11 mouse cellular contexts compared by ENCODE assay signal in the genomic region with DNA sequence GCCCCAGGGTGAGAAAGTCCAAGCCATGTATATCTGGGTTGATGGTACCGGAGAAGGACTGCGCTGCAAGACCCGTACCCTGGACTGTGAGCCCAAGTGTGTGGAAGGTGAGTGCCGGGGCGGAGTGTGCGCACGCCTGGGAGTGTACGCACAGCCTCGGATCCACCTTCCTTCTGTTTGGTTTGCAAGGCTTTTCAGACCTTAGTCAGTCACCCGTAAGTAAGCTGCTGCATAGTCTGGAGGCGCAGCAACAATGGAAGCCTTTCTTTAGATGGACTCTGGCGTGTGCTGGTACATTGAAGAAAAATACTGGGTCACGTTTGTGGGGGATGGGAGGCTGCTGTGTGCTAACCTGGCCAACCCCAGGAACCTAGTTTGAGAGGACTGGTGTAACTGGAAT. TPM values are rescaled to one million over a fixed set of nuclear protein-coding genes. Genes with fewer than 3 reads are reported as not detected.
DNase-seq lines count a peak whose midpoint lies in the region; ATAC-seq and TF ChIP-seq lines count a peak whose summit lies in the region.
"Had no signal": no experiment of that assay in that cellular context is flagged by ENCODE, and none has a peak within 500 bp of the region (broad histone marks: within the 10 kb centered on the region; RNA-seq: fewer than 3 reads in every experiment).

No protein-coding gene starts in this region.

- no peak for TF ChIP-seq POLR2A in cerebellum, adult 2 months (IDR thresholded peaks at IDR 0.05; ENCODE audit: borderline replicate concordance, insufficient read depth, low read length)
- TF ChIP-seq POLR2A in cortical plate, adult 2 months (IDR thresholded peaks at IDR 0.05; ENCODE audit: extremely low read depth, insufficient read depth, low read length) = peak; percentile 18; the same call in 1 of the 2 replicates

- H3K27ac ChIP-seq in cerebellum, adult 2 months (ENCODE audit: insufficient read depth, low read length) = peak overlapping the region; percentile 15; the same call in 1 of the 2 replicates
- H3K27ac ChIP-seq in cortical plate, adult 2 months (ENCODE audit: insufficient read depth, low read length) = peak overlapping the region; percentile 70
- no peak overlapping the region for H3K27ac ChIP-seq in hindbrain, embryonic 11.5 days (ENCODE audit: low read depth, low read length)
- H3K27ac ChIP-seq in midbrain, embryonic 16.5 days (ENCODE audit: low read length) = no peak overlapping the region
- H3K27ac ChIP-seq: embryonic facial prominence, embryonic 13.5 days; kidney, embryonic 15.5 days; limb, embryonic 13.5 days had no signal

- TF ChIP-seq CTCF in cerebellum, adult 2 months (IDR thresholded peaks at IDR 0.05; ENCODE audit: borderline replicate concordance, insufficient read depth, low read depth, low read length) = no peak
- TF ChIP-seq CTCF in cortical plate, adult 2 months (IDR thresholded peaks at IDR 0.05; ENCODE audit: extremely low read depth, insufficient read depth, low read length) = no peak

- ATAC-seq in hindbrain, embryonic 11.5 days (ENCODE audit: low FRiP score) = no peak
- no peak for ATAC-seq in midbrain, embryonic 16.5 days
- ATAC-seq in cerebellum, adult (ENCODE audit: insufficient number of reproducible peaks, low FRiP score, low TSS enrichment) = no peak

- H3K27me3 ChIP-seq in cerebellum, adult 2 months (ENCODE audit: control insufficient read depth, insufficient read depth, low read length) = no peaks in the 10 kb centered on the region
- H3K27me3 ChIP-seq in hindbrain, embryonic 11.5 days (ENCODE audit: control insufficient read depth, insufficient read depth, low read length) = no peaks in the 10 kb centered on the region
- no peaks in the 10 kb centered on the region for H3K27me3 ChIP-seq in midbrain, embryonic 16.5 days (ENCODE audit: control insufficient read depth, insufficient read depth, low read depth, low read length)
- H3K27me3 ChIP-seq: embryonic facial prominence, embryonic 13.5 days; kidney, embryonic 15.5 days; limb, embryonic 13.5 days had no signal

- H3K4me3 ChIP-seq in cerebellum, adult 2 months (replicated peaks; ENCODE audit: insufficient read depth, low read depth, low read length) = no peak overlapping the region
- H3K4me3 ChIP-seq in cortical plate, adult 2 months (ENCODE audit: insufficient read depth, low read length) = peak overlapping the region; percentile 66
- H3K4me3 ChIP-seq in hindbrain, embryonic 11.5 days (ENCODE audit: low read depth, low read length) = no peak overlapping the region
- no peak overlapping the region for H3K4me3 ChIP-seq in midbrain, embryonic 16.5 days (ENCODE audit: low read depth, low read length)
- H3K4me3 ChIP-seq: embryonic facial prominence, embryonic 13.5 days; kidney, embryonic 15.5 days; limb, embryonic 13.5 days had no signal

- H3K4me1 ChIP-seq in cerebellum, adult 2 months (ENCODE audit: control insufficient read depth, insufficient read depth, low read length) = no peaks in the 10 kb centered on the region
- no peaks in the 10 kb centered on the region for H3K4me1 ChIP-seq in cortical plate, adult 2 months (ENCODE audit: control insufficient read depth, insufficient read depth, low read length)
- H3K4me1 ChIP-seq in hindbrain, embryonic 11.5 days (replicated peaks; ENCODE audit: control insufficient read depth, insufficient read depth, low read length) = peaks cover 3% of the 10 kb centered on the region; the same call in 1 of the 2 replicates
- H3K4me1 ChIP-seq in midbrain, embryonic 16.5 days (ENCODE audit: control insufficient read depth, insufficient read depth, low read length) = peaks cover 23% of the 10 kb centered on the region

- no peak overlapping the region; the same call in 1 of the 2 replicates for H3K4me2 ChIP-seq in hindbrain, embryonic 11.5 days (replicated peaks; ENCODE audit: low read depth, low read length)
- H3K4me2 ChIP-seq in midbrain, embryonic 16.5 days (ENCODE audit: low read length) = peak overlapping the region; percentile 38
- H3K4me2 ChIP-seq: embryonic facial prominence, embryonic 13.5 days had no signal

- H3K9ac ChIP-seq in hindbrain, embryonic 11.5 days (ENCODE audit: low read depth, low read length) = no peak overlapping the region
- H3K9ac ChIP-seq in midbrain, embryonic 16.5 days (ENCODE audit: low read depth, low read length) = no peak overlapping the region
- H3K9ac ChIP-seq: embryonic facial prominence, embryonic 13.5 days; kidney, embryonic 15.5 days; limb, embryonic 13.5 days had no signal

- WGBS in cerebellum, adult 2 months = 75% methylated on average over 13 of the region's 13 CpGs
- 55% methylated on average over 13 of the region's 13 CpGs for WGBS in hindbrain, embryonic 11.5 days
- 59% methylated on average over 13 of the region's 13 CpGs for WGBS in midbrain, embryonic 16.5 days

- no peaks in the 10 kb centered on the region for H3K9me3 ChIP-seq in hindbrain, embryonic 11.5 days (ENCODE audit: control insufficient read depth, low read length)
- H3K9me3 ChIP-seq in midbrain, embryonic 16.5 days (replicated peaks; ENCODE audit: control insufficient read depth, low read length, poor library complexity, severe bottlenecking) = no peaks in the 10 kb centered on the region
- H3K9me3 ChIP-seq: embryonic facial prominence, embryonic 13.5 days; kidney, embryonic 15.5 days; limb, embryonic 13.5 days had no signal

- peaks cover 20% of the 10 kb centered on the region; the same call in 1 of the 2 replicates for H3K36me3 ChIP-seq in hindbrain, embryonic 11.5 days (ENCODE audit: control insufficient read depth, insufficient read depth, low read length)
- peaks cover 37% of the 10 kb centered on the region for H3K36me3 ChIP-seq in midbrain, embryonic 16.5 days (ENCODE audit: control insufficient read depth, insufficient read depth, low read length)

- DNase-seq in cerebellum, adult 2 months = no peak
- no peak for DNase-seq in cerebellum, adult 9-10 months
- peak; percentile 53 for DNase-seq in hindbrain, embryonic 11.5 days (ENCODE audit: low spot score)
- no peak for DNase-seq in kidney, adult 8-10 months
- no peak for DNase-seq in cerebellum, adult 9-11 months

RNA-seq across cellular contexts. Expression of a gene that starts 3.0 kb away (rescaled TPM):
- polyA plus RNA-seq in cerebellum, adult 2 months (2012; rRNA removed) = 0.87 and 1.1 TPM in 2 replicates
- polyA plus RNA-seq in cortical plate, adult 2 months (2012; rRNA removed) = 4.6 and 5.7 TPM in 2 replicates
- polyA plus RNA-seq in hindbrain, embryonic 11.5 days (2014; fragmentation: Nextera tagmentation; extraction: Ambion mirVana) = 0.49 and 0.51 TPM in 2 replicates
- polyA plus RNA-seq in midbrain, embryonic 16.5 days (2015; fragmentation: Nextera tagmentation; extraction: Ambion mirVana) = 0.96 and 1.3 TPM in 2 replicates

RNA-seq across cellular contexts. Expression of a gene that starts 3.3 kb away (rescaled TPM):
- polyA plus RNA-seq in cerebellum, adult 2 months (2012; rRNA removed) = 1,343 and 1,402 TPM in 2 replicates
- 2,520 and 2,775 TPM in 2 replicates for polyA plus RNA-seq in cortical plate, adult 2 months (2012; rRNA removed)
- polyA plus RNA-seq in hindbrain, embryonic 11.5 days (2014; fragmentation: Nextera tagmentation; extraction: Ambion mirVana) = 130 and 143 TPM in 2 replicates
- polyA plus RNA-seq in midbrain, embryonic 16.5 days (2015; fragmentation: Nextera tagmentation; extraction: Ambion mirVana) = 145 and 159 TPM in 2 replicates

RNA-seq across cellular contexts. Expression of a gene that starts 11.5 kb away (rescaled TPM):
- not detected in 2 replicates for polyA plus RNA-seq in cerebellum, adult 2 months (2012; rRNA removed)
- polyA plus RNA-seq in cortical plate, adult 2 months (2012; rRNA removed) = not detected in 2 replicates
- 0.15 TPM in 1 of 2 replicates, not detected in the other for polyA plus RNA-seq in hindbrain, embryonic 11.5 days (2014; fragmentation: Nextera tagmentation; extraction: Ambion mirVana)
- polyA plus RNA-seq in midbrain, embryonic 16.5 days (2015; fragmentation: Nextera tagmentation; extraction: Ambion mirVana) = not detected in 2 replicates
- polyA plus RNA-seq: embryonic facial prominence, embryonic 13.5 days; kidney, embryonic 15.5 days had no signal

RNA-seq across cellular contexts. Expression of a gene that starts 28.9 kb away (rescaled TPM):
- not detected in 2 replicates for polyA plus RNA-seq in cerebellum, adult 2 months (2012; rRNA removed)
- polyA plus RNA-seq in cortical plate, adult 2 months (2012; rRNA removed) = not detected in 2 replicates
- 0.31 and 0.33 TPM in 2 replicates for polyA plus RNA-seq in hindbrain, embryonic 11.5 days (2014; fragmentation: Nextera tagmentation; extraction: Ambion mirVana)
- polyA plus RNA-seq in midbrain, embryonic 16.5 days (2015; fragmentation: Nextera tagmentation; extraction: Ambion mirVana) = 0.28 and 0.35 TPM in 2 replicates

RNA-seq across cellular contexts. Expression of a gene that starts 59.1 kb away (rescaled TPM):
- 0.70 and 0.78 TPM in 2 replicates for polyA plus RNA-seq in cerebellum, adult 2 months (2012; rRNA removed)
- 6.0 and 6.9 TPM in 2 replicates for polyA plus RNA-seq in cortical plate, adult 2 months (2012; rRNA removed)
- 0.08 TPM in 1 of 2 replicates, not detected in the other for polyA plus RNA-seq in hindbrain, embryonic 11.5 days (2014; fragmentation: Nextera tagmentation; extraction: Ambion mirVana)
- polyA plus RNA-seq in midbrain, embryonic 16.5 days (2015; fragmentation: Nextera tagmentation; extraction: Ambion mirVana) = 0.10 and 0.19 TPM in 2 replicates
- polyA plus RNA-seq: kidney, embryonic 15.5 days had no signal

Comparison
In these comparisons a context has a peak if more than half of its experiments do, and no peak if none do; other contexts are left out.
1. H3K27ac ChIP-seq: peak in cerebellum, adult 2 months (single experiment) and cortical plate, adult 2 months (single experiment); none in hindbrain, embryonic 11.5 days (single experiment) and midbrain, embryonic 16.5 days (single experiment).